Mouse (Mus musculus) kidney, adult 2 months (tissue): Measurements from ENCODE around the gene Tmem104.

Experiments used
- CTCF ChIP-seq: fragments of 200-500 bp; conservative IDR thresholded peaks from 2 replicates; pipeline ENCODE4 v1.5.1; 2011; ENCODE audit warnings: low read depth, mild to moderate bottlenecking, control low read depth, low read length, moderate library complexity, mixed read lengths; ENCODE audit not compliant: insufficient read depth, insufficient read length
- POLR2A ChIP-seq: fragments of 200-500 bp; IDR thresholded peaks from one replicate; pipeline ENCODE4 v1.6.1; 2011; ENCODE audit warnings: low read depth, low read length, control low read depth

- TF ChIP-seq CTCF, result peak; percentile 87
- no peak for TF ChIP-seq POLR2A
Observed at GRCm38 (mm10) chr11:115153699-115154292, 33.5 kb upstream of the Tmem104 start.
